Mouse (Mus musculus) liver, embryonic 13.5 days (tissue): ENCODE results near the gene Neu2. TPM values are rescaled to one million over a fixed set of nuclear protein-coding genes. Genes with fewer than 3 reads are reported as not detected.

ENCODE experiments used
- ATAC-seq: fragments of 200-750 bp; cut with Nextera tagmentation; 2 replicates; pipeline ENCODE4 v1.8.0; 2017; ENCODE audit warnings: low read depth, mild to moderate bottlenecking, moderate number of reproducible peaks, moderate library complexity
- DNase-seq: peaks from one replicate; pipeline ENCODE4 v3.0.0; 2022
- H3K27ac ChIP-seq: fragments of 300-500 bp; sonication (generic); 2 replicates; pipeline ENCODE4 v1.5.1; 2015; ENCODE audit warnings: moderate library complexity, mild to moderate bottlenecking, inconsistent platforms
- H3K27me3 ChIP-seq: fragments of 300-500 bp; sonication (generic); 2 replicates; pipeline ENCODE4 v1.6.1; 2015; ENCODE audit warnings: mild to moderate bottlenecking, inconsistent platforms
- H3K36me3 ChIP-seq: fragments of 300-500 bp; sonication (generic); 2 replicates; pipeline ENCODE4 v1.6.1; 2015; ENCODE audit warnings: mild to moderate bottlenecking, inconsistent platforms
- H3K4me1 ChIP-seq: fragments of 300-500 bp; sonication (generic); replicated peaks from 2 replicates; pipeline ENCODE4 v1.6.1; 2015; ENCODE audit warnings: inconsistent platforms
- H3K4me2 ChIP-seq: fragments of 300-500 bp; sonication (generic); 2 replicates; pipeline ENCODE4 v1.6.1; 2015; ENCODE audit warnings: inconsistent platforms, mild to moderate bottlenecking, moderate library complexity
- H3K4me3 ChIP-seq: fragments of 300-500 bp; sonication (generic); replicated peaks from 2 replicates; pipeline ENCODE4 v1.5.1; 2015; ENCODE audit warnings: mild to moderate bottlenecking, inconsistent platforms
- H3K9ac ChIP-seq: fragments of 300-500 bp; sonication (generic); 2 replicates; pipeline ENCODE4 v1.6.1; 2015; ENCODE audit warnings: mild to moderate bottlenecking, inconsistent platforms
- H3K9me3 ChIP-seq: fragments of 300-500 bp; sonication (generic); replicated peaks from 2 replicates; pipeline ENCODE4 v1.6.1; 2016; ENCODE audit warnings: inconsistent platforms
- WGBS: fragments of 180-500 bp; shearing (Covaris S2); methylation state at CpG from one replicate; pipeline ENCODE4 v1.1.7; 2015; ENCODE audit not compliant: insufficient replicate concordance; 5-methylcytosine and 5-hydroxymethylcytosine counted together
- polyA plus RNA-seq: library from polyadenylated mRNA; unstranded; fragments of >200 nt; fragmentation: Nextera tagmentation; extraction: Ambion mirVana; gene quantifications from 2 replicates; pipeline ENCODE4 v1.2.1, GENCODE M21; 2015

The Neu2 gene
- polyA plus RNA-seq, 1 experiment from 2014 or later = 0.75 TPM

DNA sequence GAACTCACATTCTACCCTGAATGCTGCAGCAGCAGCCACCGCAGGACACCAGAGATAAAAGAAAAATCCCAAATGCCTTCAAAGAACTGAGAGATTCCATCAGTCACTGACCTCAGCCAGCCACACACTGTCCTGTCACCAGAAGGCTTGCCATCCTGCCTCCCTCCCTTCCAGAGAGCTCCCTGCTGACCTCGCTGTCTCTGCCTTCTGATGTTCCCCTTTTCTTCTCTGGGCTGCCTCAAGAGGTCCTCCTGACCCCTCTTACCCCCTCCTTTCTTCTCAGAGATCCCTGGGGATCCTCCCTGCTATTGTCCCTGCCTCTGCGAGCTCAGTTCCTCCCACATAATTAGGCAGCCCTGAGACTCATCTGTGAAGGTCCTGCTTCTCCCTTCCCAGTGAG, 71.1 kb downstream of the Neu2 start:
- H3K27ac ChIP-seq = no peak overlapping the region
- H3K4me2 ChIP-seq = no peak overlapping the region
- H3K4me3 ChIP-seq = no peak overlapping the region
- H3K36me3 ChIP-seq = no peaks in the 10 kb centered on the region
- no peaks in the 10 kb centered on the region for H3K9me3 ChIP-seq
- no peak overlapping the region for H3K9ac ChIP-seq
- no peaks in the 10 kb centered on the region for H3K4me1 ChIP-seq
- ATAC-seq (no peak), DNase-seq (no peak)
- WGBS = 12% methylated on average over 3 of the region's 3 CpGs
- peaks cover 9% of the 10 kb centered on the region for H3K27me3 ChIP-seq

DNA sequence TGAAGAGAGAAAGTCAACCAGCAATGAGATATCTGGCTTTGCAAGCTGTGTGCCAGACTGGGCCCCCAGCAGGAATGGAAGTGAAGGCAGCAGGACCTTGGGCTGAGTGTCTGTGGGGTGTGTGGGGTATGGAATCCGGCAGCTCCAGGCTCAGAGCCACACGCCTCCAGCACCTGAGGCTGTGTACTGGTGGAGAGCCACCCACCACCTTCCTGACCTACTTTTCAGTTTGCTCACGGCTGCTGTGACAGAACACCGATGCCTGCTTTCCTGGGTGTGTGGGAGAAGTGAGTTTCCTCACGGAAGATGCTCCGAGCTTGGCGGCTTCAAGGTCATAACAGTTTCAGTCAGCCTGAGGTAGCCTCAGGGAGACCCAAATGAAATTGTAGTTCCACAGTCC, 79.5 kb downstream of the Neu2 start:
- no peaks in the 10 kb centered on the region for H3K27me3 ChIP-seq
- ATAC-seq = no peak
- 74% methylated on average over 7 of the region's 7 CpGs for WGBS

DNA sequence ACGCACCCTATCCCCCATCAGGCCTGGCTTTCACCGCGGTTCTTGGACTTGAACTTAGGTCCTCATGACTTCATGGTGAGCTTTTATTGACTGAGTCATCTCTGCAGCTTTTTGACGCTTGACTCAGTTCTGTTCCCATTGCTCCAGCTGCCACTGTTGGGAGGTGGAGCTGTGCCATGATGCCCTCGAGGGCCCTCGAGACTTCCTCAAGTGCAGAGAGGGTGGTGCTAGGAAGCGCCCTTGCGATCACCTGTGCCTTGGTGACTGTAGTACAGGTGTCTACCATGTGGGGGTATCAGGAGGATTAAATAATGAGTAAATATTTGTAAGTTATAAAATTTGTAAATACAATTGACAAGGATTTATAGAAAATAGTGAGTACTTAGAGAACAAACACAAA, 80.3 kb downstream of the Neu2 start:
- no peak overlapping the region for H3K4me3 ChIP-seq
- ATAC-seq = no peak
- WGBS = 71% methylated on average over 8 of the region's 8 CpGs
- H3K9ac ChIP-seq = no peak overlapping the region
- no peak for DNase-seq
- no peaks in the 10 kb centered on the region for H3K36me3 ChIP-seq
- no peak overlapping the region for H3K4me2 ChIP-seq
- no peak overlapping the region for H3K27ac ChIP-seq
- H3K9me3 ChIP-seq = no peaks in the 10 kb centered on the region
- no peaks in the 10 kb centered on the region; the same call in 1 of the 2 replicates for H3K4me1 ChIP-seq
- no peaks in the 10 kb centered on the region for H3K27me3 ChIP-seq

More for the DNA sequence above, 79.5 kb downstream of the Neu2 start:
- Histone ChIP-seq H3K4me3 (no peak overlapping the region), H3K4me2 (no peak overlapping the region), H3K27ac (no peak overlapping the region), H3K9me3 (no peaks in the 10 kb centered on the region), H3K4me1 (no peaks in the 10 kb centered on the region; the same call in 1 of the 2 replicates), H3K36me3 (no peaks in the 10 kb centered on the region), H3K9ac (no peak overlapping the region)
- DNase-seq = no peak

DNA sequence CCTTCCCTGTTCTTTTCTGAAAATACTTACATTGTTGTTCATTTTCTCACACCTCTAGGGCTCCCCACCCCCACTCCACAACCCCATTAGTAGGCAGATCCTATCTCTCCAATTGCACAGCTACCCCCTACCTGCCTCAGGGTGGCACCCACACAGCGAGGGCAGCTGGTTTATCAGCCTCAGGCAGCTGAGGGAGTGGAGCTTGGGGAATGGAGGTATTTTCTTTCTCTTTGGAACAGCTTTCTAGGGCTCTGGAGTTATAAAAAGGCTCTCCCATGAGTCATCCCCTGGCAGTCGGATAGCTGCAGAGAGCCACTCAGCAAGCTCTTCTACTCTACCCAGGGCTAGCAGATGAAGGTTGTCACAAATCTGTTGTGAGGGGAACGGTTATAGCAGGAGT, 84.6 kb downstream of the Neu2 start:
- Histone ChIP-seq H3K36me3 (no peaks in the 10 kb centered on the region), H3K9me3 (no peaks in the 10 kb centered on the region), H3K9ac (no peak overlapping the region), H3K4me3 (no peak overlapping the region), H3K27me3 (no peaks in the 10 kb centered on the region), H3K4me1 (no peaks in the 10 kb centered on the region; the same call in 1 of the 2 replicates), H3K27ac (no peak overlapping the region), H3K4me2 (no peak overlapping the region)
- 47% methylated on average over 3 of the region's 3 CpGs for WGBS
- DNase-seq = no peak
- no peak for ATAC-seq

DNA sequence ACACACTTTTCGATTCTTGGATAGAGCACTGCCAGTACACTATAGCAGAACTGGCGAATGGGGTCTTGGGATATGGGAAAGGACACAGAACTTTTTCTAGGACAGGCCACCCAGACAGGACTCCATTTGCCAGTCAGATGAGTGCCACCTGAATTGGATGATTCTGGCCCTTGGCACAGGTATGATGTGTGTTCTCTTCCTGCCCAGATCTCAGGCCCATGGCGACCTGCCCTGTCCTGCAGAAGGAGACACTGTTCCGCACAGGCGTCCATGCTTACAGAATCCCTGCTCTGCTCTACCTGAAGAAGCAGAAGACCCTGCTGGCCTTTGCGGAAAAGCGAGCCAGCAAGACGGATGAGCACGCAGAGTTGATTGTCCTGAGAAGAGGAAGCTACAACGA, 85.0 kb downstream of the Neu2 start:
- Histone ChIP-seq H3K27me3 (no peaks in the 10 kb centered on the region), H3K4me3 (no peak overlapping the region), H3K4me1 (no peaks in the 10 kb centered on the region; the same call in 1 of the 2 replicates), H3K4me2 (no peak overlapping the region), H3K27ac (no peak overlapping the region), H3K9ac (no peak overlapping the region), H3K9me3 (no peaks in the 10 kb centered on the region), H3K36me3 (no peaks in the 10 kb centered on the region)
- DNase-seq (no peak), ATAC-seq (no peak)
- WGBS = 73% methylated on average over 10 of the region's 10 CpGs

DNA sequence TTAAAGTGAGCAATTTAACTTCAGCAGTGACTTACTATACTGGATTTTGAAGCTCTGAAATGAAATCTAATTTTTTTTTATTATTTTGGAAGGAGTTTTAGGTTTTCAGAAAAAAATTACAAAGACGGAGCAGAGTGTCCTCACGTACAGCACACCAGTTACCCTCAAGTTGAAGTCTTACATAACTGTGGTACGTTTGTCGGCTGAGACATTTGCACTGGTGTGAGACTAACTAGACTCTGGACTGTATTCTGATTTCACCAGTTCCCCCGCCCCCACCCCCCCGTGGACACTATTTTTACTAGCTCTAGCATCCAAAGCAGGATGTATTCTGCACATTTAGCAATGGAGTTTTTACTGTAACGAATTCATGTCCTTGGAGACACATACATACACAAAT, 90.8 kb downstream of the Neu2 start:
- Histone ChIP-seq H3K4me1 (no peaks in the 10 kb centered on the region), H3K9ac (no peak overlapping the region), H3K4me2 (no peak overlapping the region), H3K36me3 (no peaks in the 10 kb centered on the region), H3K27me3 (peaks cover 4% of the 10 kb centered on the region; the same call in 1 of the 2 replicates), H3K27ac (no peak overlapping the region), H3K4me3 (no peak overlapping the region), H3K9me3 (no peaks in the 10 kb centered on the region)
- WGBS = 51% methylated on average over 7 of the region's 7 CpGs
- ATAC-seq = no peak
- DNase-seq = no peak

DNA sequence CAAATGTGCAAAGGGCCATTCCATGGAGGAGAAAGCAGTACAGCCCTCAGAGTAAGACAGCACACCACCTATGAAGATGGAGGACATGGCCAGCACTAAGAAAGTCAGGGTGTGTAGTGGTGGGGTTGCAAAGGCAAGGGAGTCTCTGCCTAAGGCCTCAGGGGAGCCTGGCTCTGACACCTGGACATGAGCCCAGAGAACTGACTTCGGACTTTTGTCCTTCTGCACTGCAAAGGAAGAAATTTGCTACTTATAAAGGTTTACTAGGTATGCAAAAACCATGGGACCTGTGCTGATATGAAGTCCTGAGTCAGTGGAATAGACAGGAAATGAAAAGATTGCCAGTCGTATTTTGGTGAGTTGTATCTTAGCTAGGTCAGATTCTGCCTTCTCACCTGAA, 92.1 kb downstream of the Neu2 start:
- Histone ChIP-seq H3K9ac (no peak overlapping the region), H3K4me3 (no peak overlapping the region), H3K27me3 (peaks cover 4% of the 10 kb centered on the region; the same call in 1 of the 2 replicates), H3K27ac (no peak overlapping the region), H3K4me2 (no peak overlapping the region), H3K9me3 (no peaks in the 10 kb centered on the region), H3K36me3 (no peaks in the 10 kb centered on the region), H3K4me1 (no peaks in the 10 kb centered on the region)
- WGBS = 49% methylated on average over 2 of the region's 2 CpGs
- DNase-seq (no peak), ATAC-seq (no peak)

DNA sequence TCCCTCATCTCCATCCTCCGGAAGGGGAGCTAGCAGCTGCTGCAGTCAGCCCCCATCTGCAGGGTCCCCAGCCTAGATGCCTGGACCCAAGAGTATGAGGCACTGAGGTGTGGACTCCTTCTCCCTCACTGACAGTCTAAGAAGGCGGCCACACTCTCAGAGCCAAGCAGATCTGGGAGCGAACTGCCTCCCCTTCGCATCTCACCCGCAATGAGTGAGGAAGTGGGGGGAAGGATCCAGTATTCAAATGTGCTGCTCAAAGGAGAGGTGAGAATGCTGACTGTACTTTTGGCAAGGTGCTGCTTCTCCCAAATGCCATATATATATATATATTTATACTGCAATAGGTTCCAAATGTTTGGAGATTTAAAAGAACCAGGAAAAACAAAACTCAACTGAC, 93.7 kb downstream of the Neu2 start:
- Histone ChIP-seq H3K4me3 (no peak overlapping the region), H3K9me3 (no peaks in the 10 kb centered on the region), H3K27ac (no peak overlapping the region), H3K9ac (no peak overlapping the region), H3K36me3 (no peaks in the 10 kb centered on the region), H3K4me1 (0 out of 2 replicates have a peak, but pooled peaks cover 7% of the 10 kb centered on the region), H3K4me2 (no peak overlapping the region), H3K27me3 (peaks cover 4% of the 10 kb centered on the region; the same call in 1 of the 2 replicates)
- ATAC-seq (no peak), DNase-seq (no peak)
- WGBS = 74% methylated on average over 5 of the region's 5 CpGs

DNA sequence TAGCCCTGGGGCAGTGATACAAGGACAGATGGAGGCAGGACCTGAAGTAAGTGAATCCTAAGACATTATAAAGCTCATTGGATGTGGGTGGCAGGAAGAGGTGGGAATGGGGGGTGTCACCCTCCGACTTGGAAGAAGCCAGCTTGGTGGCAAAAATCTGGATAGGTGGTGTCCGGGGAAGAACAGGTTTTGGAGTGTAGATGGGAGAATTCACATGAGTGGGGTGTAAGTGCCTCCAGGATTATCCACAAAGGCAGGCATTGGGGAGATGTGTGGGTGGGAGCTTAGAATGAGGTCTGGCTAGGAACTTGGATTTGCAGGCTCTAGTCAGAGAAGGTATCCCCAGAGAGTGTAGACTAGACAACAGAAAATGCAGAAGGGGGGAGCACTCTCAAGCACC, 95.6 kb downstream of the Neu2 start:
- DNase-seq (no peak), ATAC-seq (no peak)
- H3K9ac ChIP-seq = no peak overlapping the region
- 49% methylated on average over 2 of the region's 2 CpGs for WGBS
- no peaks in the 10 kb centered on the region for H3K36me3 ChIP-seq
- 0 out of 2 replicates have a peak, but pooled peaks cover 7% of the 10 kb centered on the region for H3K4me1 ChIP-seq
- no peak overlapping the region for H3K4me2 ChIP-seq
- H3K4me3 ChIP-seq = no peak overlapping the region
- peaks cover 4% of the 10 kb centered on the region; the same call in 1 of the 2 replicates for H3K27me3 ChIP-seq
- H3K9me3 ChIP-seq = no peaks in the 10 kb centered on the region
- H3K27ac ChIP-seq = no peak overlapping the region

DNA sequence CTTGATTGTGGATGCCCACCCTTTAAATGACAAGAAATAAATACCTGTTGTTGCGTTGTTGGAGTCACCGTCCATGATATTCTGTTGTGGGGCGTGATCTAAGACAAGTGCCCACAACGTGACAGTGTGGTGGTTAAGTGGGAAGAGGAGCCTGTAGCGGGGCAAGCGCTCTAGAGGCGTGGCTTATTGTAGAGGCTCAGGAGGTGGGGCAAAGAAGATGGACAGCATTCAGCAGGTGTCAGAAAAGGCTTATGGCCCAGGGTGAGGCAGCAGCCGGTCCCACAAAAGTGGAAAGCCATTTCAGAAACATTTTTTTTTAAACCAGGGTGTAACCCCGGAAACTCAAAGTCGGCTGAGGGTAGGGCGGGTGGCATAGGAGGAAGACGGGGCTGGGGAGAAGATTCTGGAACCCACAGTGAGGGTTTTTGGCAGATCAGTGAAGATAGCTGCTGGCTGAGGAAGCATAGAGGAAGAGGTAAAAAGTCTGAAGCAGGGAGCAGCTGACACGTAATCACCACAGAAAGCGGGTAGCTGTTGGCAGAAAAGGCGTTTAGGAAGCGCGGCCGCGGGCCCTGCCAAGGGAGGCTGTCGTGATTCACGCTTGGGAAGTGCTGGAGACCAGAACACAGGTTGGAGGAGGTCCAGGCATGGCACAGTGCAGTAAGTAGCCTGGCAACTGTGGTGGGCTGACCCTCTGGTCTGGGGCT, 97.8 kb downstream of the Neu2 start:
- Histone ChIP-seq H3K4me2 (no peak overlapping the region), H3K9me3 (no peaks in the 10 kb centered on the region)
- no peak for DNase-seq

DNA sequence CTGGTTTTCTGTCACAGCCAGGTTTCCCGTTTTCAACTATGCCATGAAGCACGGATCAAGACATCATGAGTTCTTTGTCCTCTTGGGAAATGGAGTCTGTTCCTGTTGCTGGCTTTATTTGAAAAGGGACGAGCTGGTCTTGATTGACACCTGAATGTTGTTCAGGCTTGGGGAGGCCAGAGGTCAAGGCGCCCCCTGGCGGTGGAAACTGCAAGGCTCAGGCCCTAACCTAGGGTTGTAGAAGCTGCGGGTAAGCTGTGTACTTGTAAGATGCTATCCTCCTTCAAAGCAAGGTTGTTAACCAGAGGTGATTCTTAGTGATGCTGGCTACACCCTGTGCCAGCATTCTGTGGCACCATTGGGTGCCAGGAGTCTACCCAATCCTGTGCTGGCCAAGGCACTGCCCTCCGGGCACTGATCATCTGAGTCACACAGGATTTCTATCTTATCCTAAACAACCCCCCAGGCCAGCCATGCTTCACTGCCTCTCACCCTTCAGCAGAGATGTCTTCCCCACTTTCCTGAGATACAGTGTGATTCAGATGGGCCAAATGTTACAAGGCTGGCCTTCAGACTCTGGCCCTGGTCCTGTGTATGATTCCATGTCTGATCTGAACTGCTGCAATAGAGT, 98.8 kb downstream of the Neu2 start:
- H3K4me3 ChIP-seq = no peak overlapping the region
- 0 out of 2 replicates have a peak, but pooled peaks cover 7% of the 10 kb centered on the region for H3K4me1 ChIP-seq
- ATAC-seq (peak; percentile 51; the same call in 1 of the 2 replicates), DNase-seq (peak; percentile 52)
- 29% methylated on average over 7 of the region's 7 CpGs for WGBS
- no peak overlapping the region for H3K9ac ChIP-seq
- H3K36me3 ChIP-seq = no peaks in the 10 kb centered on the region
- peaks cover 4% of the 10 kb centered on the region; the same call in 1 of the 2 replicates for H3K27me3 ChIP-seq
- H3K9me3 ChIP-seq = no peaks in the 10 kb centered on the region
- no peak overlapping the region for H3K27ac ChIP-seq
- H3K4me2 ChIP-seq = no peak overlapping the region

More for the DNA sequence above, 97.8 kb downstream of the Neu2 start:
- Histone ChIP-seq H3K36me3 (no peaks in the 10 kb centered on the region), H3K4me1 (0 out of 2 replicates have a peak, but pooled peaks cover 7% of the 10 kb centered on the region), H3K9ac (no peak overlapping the region), H3K27ac (no peak overlapping the region), H3K27me3 (peaks cover 4% of the 10 kb centered on the region; the same call in 1 of the 2 replicates), H3K4me3 (no peak overlapping the region)
- no peak for ATAC-seq
- WGBS = 55% methylated on average over 21 of the region's 21 CpGs
